Mouse (Mus musculus) CH12F3 (cell line): Measurements from ENCODE around the gene Cdkal1.

Source experiments
- in situ Hi-C: fragments of 300-500 bp; cut with MboI; formaldehyde crosslinking; loops from 2 replicates; pipeline ENCODE4 v1.14.3; 2020; ENCODE audit warnings: low sequenced_read_pairs

Cdkal1 gene

DNA sequence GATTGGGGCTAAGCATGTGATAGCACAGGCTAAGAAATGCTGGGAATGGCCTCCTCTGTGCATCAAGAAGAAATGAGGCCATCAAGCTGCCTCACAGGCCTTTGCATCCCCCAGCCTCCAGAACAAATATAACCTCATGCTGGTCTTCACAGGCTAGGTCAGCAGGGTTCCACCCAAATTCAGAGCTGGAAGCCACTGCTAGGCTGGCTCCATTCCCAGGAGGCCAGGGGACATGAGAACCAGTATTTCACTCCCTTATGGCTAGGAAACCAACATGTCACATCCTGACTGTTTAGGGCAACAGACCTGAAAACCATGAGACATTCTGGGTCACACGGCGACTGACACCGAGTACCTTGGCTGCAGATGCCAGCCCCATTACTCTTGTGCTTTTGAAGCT, 700.2 kb downstream of the Cdkal1 start:
- in situ Hi-C loops, result no loop called here

DNA sequence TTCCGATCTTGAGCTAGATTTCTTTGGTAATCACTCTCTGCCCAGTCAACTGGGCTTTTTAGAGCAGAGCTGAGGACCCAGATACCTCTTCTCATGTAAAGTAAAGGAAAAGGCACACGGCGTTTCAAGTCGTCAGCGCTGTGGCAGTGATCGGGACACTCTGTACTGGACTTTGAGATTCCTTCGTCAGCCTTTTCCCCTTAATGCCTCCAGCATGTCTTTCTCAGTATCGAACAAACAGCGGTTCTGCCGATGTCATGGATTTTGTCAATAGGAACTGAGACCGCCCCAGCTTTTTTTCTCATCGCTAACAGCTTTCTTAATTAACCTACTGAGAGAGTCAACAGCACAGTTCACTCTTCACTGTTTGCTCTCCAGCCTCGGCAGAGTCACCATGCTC, 705.4 kb downstream of the Cdkal1 start:
- in situ Hi-C loops, result no loop called here

DNA sequence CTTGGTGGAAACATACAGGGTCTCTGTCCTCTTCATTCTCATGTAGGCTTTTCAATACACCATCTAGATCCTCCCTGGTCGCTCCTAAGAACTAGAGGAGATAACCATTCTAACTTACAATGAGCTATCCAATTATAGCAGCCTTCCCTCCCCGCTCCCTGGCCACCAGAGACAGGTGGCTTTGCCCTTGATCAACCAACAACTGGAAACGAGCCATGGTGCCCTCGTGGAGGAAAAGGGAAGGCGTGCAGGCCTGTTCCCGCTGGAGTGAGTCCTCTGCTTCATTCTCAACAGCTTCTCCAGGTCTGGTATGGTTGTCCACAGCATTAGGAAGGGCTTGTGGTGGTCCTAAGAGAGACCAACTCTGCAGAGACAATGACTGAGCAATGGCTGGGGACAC, 706.1 kb downstream of the Cdkal1 start:
- in situ Hi-C loops, result no loop called here

DNA sequence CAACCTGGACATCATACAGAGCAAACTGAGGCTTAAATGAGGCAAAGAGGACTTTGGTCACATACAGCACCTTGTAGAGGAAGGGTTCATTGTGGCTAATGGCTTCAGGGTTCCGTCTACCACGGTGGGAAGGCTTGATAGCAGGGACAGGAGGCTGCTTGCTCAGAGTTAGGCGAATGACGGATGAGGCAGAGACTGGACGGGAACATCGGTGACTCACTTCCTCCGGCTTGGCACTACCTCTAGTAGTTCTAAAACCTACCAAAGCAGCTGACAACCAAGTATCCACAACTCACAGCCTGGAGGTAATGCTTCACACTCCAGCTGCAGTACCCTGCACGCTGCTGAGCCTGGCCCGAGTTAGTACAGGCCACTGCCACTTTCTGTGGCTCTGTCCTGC, 706.9 kb downstream of the Cdkal1 start:
- in situ Hi-C loops, result no loop called here
